Mouse (Mus musculus) gonadal fat pad, adult 2 months (tissue): Measurements from ENCODE around the gene Lamtor2. TPM values are rescaled to one million over a fixed set of nuclear protein-coding genes. Genes with fewer than 3 reads are reported as not detected.

ENCODE experiments used
- DNase-seq: peaks from one replicate; pipeline ENCODE4 v3.0.0-alpha.2; 2012; ENCODE audit warnings: low read depth
- polyA plus RNA-seq: library from polyadenylated mRNA; depleted of rRNA; stranded (reverse); fragments of >200 nt; gene quantifications from 2 replicates; pipeline ENCODE4 v1.2.3, GENCODE M21; 2012; rRNA removed

The Lamtor2 gene
- polyA plus RNA-seq, 1 experiment = 164 TPM

DNA sequence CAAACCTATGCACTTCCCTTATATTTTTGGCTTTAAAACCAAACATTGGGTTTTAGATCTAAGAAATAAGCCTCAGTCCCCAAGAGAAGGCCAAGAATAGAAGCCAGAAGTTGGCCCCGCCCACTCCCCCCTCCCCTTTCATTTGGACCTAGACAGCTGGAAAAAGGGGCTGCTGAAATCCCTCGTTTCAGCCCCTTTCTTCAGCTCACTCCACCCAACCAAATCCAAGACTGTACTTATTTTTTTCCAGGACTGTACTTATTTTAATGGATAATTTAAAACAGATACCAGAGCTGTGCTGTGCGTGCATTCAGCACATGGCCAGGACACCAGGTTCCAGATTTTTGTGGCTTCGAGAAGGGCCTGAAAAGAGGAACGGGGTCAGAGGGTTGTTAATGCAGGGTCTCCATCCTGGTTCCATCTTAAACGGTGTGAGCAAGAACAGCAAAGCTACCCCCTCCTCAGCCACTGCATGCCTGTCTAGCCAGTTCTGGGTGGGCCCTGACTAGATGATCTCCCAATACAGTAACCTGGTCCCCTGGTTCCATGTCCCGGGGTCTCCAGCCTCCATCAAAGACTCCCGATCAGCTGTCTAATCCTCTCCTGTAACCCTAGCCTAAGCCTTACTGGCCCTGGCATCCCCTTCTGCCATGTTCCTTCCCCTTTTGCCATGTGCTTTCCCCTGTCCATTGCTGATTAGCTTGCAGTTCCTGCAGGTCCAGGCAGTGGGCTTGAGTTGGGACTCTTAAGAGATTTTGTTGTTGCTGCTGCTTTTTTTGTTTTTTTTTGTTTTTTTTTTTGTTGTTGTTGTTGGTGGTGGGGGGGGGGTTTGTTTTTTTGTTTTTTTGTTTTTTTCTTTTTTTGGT lies 48.8 kb downstream of the Lamtor2 start:
- DNase-seq = no peak

DNA sequence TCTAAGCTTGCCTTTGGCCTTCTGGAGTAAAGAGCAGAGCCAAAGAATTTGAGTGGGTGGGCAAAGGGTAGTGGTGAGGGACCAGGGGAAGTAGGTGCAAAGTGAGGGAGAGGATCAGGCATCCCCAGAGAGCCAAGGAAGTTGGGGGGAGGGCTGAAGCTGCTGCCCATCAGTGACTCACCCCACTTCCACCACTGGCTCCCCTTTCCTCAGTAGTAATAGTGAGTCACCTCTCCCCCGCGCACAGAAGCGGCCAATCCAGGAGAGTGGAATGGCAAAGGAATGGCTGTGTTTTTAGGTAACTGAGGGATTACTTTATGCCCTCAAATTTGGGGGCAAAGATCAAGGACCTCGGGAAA lies 49.4 kb downstream of the Lamtor2 start:
- DNase-seq = no peak

DNA sequence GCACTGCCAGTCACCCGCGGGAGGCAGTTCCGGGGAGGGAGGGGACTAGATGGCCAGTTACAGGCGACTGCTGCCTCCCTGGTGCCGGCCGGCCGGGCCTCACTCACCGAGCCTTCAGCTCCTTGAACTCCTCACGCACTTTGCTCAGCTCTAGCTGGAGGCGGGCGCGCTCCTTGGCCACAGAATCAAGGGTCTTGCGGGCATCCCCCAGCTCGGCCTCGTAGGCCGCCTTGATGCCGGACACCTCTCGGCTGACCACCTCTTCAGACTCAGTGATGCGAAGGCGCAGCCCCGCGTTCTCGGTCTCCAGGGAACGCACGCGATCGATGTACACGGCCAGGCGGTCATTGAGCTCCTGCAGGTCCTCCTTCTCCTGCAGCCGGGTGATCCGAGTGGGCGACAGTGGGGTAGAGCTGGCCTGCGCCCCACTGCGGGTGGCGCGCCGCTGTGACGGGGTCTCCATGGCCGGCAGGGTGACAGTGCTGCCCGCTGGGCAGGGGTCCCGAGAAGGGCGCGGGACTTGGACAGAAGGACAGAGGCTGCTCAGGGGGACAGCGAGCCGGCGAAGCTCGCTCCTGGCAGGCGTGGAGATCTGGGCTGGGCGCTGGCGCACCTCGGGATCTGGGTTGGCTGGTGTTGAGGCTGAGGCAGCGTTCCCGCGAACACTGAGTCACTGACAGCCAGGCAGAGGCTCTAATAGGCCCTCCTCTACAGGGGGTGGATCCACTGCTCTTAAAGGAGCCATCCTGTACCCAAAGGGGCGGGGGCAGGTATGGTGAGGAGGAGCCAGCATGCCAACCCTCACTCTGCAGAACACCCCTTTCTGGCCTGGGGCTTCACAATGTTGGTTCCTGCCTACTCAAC lies 50.0 kb downstream of the Lamtor2 start:
- no peak for DNase-seq

DNA sequence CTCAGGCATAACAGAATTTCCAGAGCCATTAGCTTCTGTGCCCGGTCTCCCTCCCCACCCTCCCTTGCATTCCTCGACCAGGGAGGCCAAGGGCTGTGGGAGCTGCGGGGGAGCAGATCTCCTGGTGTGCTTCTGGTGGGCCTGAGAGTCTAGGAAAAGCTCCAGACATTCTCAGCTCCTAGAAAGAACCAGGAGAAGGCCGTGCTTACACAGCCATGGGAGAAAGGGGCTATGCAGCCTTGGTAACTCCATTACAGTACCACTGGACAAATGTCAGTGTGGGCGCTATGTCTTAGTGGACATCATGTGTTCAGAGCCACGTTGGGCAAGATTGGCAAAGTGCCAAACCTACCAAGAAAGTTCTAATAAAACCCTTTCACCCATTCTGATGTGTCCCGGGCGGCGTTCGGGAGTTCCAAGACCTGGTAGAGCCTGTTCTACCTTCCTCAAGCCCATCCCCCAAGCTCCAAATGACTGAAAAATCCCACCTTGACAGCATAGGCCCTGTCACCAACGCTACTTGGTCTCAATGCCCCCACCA lies 50.8 kb downstream of the Lamtor2 start:
- no peak for DNase-seq

DNA sequence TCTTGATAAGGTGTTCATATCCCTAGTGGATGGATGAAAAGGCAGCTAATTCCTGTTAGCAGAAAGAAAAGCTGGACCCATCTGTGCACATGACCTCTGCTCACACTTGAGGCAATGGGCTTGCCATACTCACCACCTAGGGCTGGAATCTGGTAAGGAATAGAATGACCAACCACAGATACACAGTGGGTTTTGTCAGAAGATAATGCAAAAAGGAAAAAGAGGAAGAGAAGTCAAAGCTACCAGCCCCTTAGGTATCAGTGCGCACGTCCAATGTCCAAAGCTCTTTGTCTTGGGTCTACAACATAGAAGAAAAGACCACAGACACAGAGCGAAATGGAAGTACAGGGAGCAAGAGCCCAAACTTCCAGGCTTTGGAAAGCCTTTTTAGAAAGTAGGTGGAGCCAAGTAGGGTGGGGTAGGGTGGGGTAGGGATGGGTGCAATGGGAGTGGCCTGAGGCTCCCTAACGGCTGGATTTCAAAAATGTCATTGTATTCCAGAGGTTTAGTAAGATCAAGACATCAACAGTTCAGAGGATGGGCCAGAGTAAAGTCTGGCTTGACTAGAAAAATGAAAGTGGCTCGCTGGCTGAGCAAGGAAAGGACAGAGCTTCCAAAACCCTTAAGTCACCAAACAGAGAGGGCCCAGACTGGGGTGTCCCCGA lies 51.4 kb downstream of the Lamtor2 start:
- DNase-seq = no peak

DNA sequence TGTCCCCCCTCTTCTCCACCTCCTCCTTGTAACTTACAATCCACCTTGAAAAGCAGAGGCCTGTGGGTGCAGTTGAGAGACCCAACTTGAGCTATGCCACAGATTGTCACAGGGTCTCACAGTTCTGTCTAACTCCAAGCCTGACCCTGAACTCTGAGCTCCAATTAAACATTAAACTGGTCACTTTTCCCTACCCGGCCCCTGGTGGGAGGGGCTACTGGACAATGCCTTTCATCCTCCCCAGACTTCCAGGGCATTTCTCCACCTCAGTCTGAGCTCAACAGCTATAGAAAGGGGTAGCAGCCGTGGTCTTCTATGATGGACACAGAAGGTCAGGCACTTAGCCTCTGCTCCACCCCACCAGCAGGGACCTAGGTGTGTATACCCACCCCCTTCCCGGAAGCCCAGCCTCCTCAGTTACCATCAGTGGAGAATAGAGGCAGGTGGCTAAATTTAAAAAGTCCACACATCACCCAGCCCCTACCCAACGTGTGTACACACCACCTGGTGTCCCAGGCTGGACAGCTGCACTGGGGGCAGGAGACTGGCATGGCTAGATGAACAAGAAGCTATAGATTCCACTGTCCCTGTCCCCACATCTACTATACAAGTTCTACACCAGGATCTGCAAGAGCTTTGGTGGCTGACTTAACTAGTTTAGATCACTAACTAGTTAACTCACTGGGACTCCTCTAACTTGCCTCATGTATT lies 52.1 kb downstream of the Lamtor2 start:
- DNase-seq = no peak

DNA sequence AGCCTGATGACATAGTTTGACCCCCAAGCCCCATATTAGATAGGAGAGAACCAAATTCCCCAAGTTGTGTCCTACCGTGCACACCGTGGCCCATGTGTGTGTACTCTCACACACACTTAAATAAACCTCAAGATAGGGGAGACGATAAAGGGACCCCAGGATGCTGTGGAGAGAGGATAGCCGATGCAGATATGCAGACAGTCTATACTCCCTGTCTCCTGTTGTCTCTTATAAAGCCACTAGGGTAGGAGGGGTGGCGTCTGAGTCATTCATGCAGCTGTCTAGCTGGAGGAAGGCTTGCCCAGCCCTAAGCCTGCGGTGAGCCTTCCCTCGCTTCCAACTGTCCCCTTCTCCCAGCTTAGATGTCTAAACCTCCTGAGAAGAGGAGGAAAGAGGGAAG lies 52.8 kb downstream of the Lamtor2 start:
- no peak for DNase-seq

Other genes with a start within 250 kb of the Lamtor2 start
- 255 and 271 TPM in 2 replicates for gene Glmp, start 228.1 kb downstream of the Lamtor2 start, polyA plus RNA-seq
- 17.8 and 19.6 TPM in 2 replicates for gene Tmem79, start 216.9 kb downstream of the Lamtor2 start, polyA plus RNA-seq
- gene Smg5, start 216.8 kb downstream of the Lamtor2 start, polyA plus RNA-seq = 50.4 and 64.5 TPM in 2 replicates
- 11.8 and 14.2 TPM in 2 replicates for gene Paqr6, start 188.5 kb downstream of the Lamtor2 start, polyA plus RNA-seq
- gene Bglap3, start 180.3 kb downstream of the Lamtor2 start, polyA plus RNA-seq = 214 and 266 TPM in 2 replicates
- 0.39 TPM in 1 of 2 replicates, not detected in the other for gene Bglap2, start 174.4 kb downstream of the Lamtor2 start, polyA plus RNA-seq
- gene Bglap, start 168.6 kb downstream of the Lamtor2 start, polyA plus RNA-seq = not detected in 2 replicates
- 23.9 and 31.0 TPM in 2 replicates for gene Pmf1, start 142.7 kb downstream of the Lamtor2 start, polyA plus RNA-seq
- gene Slc25a44, start 127.9 kb downstream of the Lamtor2 start, polyA plus RNA-seq = 39.1 and 45.0 TPM in 2 replicates
- 100 and 129 TPM in 2 replicates for gene Sema4a, start 91.9 kb downstream of the Lamtor2 start, polyA plus RNA-seq
- 125 and 138 TPM in 2 replicates for gene Lmna, start 43.1 kb downstream of the Lamtor2 start, polyA plus RNA-seq
- gene Mex3a, start 20.7 kb downstream of the Lamtor2 start, polyA plus RNA-seq = 2.0 and 2.6 TPM in 2 replicates
- gene Rab25, start 4.8 kb downstream of the Lamtor2 start, polyA plus RNA-seq = 75.6 and 92.5 TPM in 2 replicates
- 68.4 and 69.1 TPM in 2 replicates for gene Ubqln4, start 684 bp upstream of the Lamtor2 start, polyA plus RNA-seq
- 323 and 341 TPM in 2 replicates for gene Ssr2, start 22.8 kb upstream of the Lamtor2 start, polyA plus RNA-seq
- gene Arhgef2, start 52.9 kb upstream of the Lamtor2 start, polyA plus RNA-seq = 49.5 and 64.5 TPM in 2 replicates
- gene Rxfp4, start 100.1 kb upstream of the Lamtor2 start, polyA plus RNA-seq = not detected in 2 replicates
- gene Khdc4, start 132.7 kb upstream of the Lamtor2 start, polyA plus RNA-seq = 58.9 and 78.2 TPM in 2 replicates
- 46.8 and 54.2 TPM in 2 replicates for gene Rit1, start 163.8 kb upstream of the Lamtor2 start, polyA plus RNA-seq
- gene Syt11, start 222.1 kb upstream of the Lamtor2 start, polyA plus RNA-seq = 5.6 and 7.2 TPM in 2 replicates